Mouse (Mus musculus) liver, embryonic 11.5 days (tissue): ENCODE measurements around the gene Zfp949. TPM values are rescaled to one million over a fixed set of nuclear protein-coding genes. Genes with fewer than 3 reads are reported as not detected.

ENCODE experiments used
- ATAC-seq: fragments of 200-750 bp; cut with Nextera tagmentation; replicated peaks from 2 replicates; pipeline ENCODE4 v1.8.0; 2017; ENCODE audit warnings: moderate number of reproducible peaks, mild to moderate bottlenecking, moderate TSS enrichment, moderate library complexity; ENCODE audit not compliant: low FRiP score
- DNase-seq: peaks from one replicate; pipeline ENCODE4 v3.0.0-alpha.2; 2017; ENCODE audit warnings: low spot score
- H3K27ac ChIP-seq: fragments of 300-500 bp; sonication (generic); 2 replicates; pipeline ENCODE4 v1.5.1; 2014; ENCODE audit warnings: mild to moderate bottlenecking, low read depth, low read length, control low read depth
- H3K27me3 ChIP-seq: fragments of 300-500 bp; sonication (generic); replicated peaks from 2 replicates; pipeline ENCODE4 v1.6.1; 2014; ENCODE audit warnings: low read length, mixed read lengths; ENCODE audit not compliant: control insufficient read depth, insufficient read depth
- H3K36me3 ChIP-seq: fragments of 300-500 bp; sonication (generic); 2 replicates; pipeline ENCODE4 v1.6.1; 2014; ENCODE audit warnings: mild to moderate bottlenecking, low read length, moderate library complexity, mixed read lengths; ENCODE audit not compliant: control insufficient read depth, insufficient read depth
- H3K4me1 ChIP-seq: fragments of 300-500 bp; sonication (generic); replicated peaks from 2 replicates; pipeline ENCODE4 v1.6.1; 2014; ENCODE audit warnings: low read length, mixed read lengths; ENCODE audit not compliant: control insufficient read depth, insufficient read depth
- H3K4me2 ChIP-seq: fragments of 300-500 bp; sonication (generic); 2 replicates; pipeline ENCODE4 v1.6.1; 2014; ENCODE audit warnings: mild to moderate bottlenecking, control low read depth, moderate library complexity
- H3K4me3 ChIP-seq: fragments of 300-500 bp; sonication (generic); 2 replicates; pipeline ENCODE4 v1.5.1; 2014; ENCODE audit warnings: low read depth, low read length, control low read depth
- H3K9ac ChIP-seq: fragments of 300-500 bp; sonication (generic); 2 replicates; pipeline ENCODE4 v1.6.1; 2014; ENCODE audit warnings: low read depth, low read length, control low read depth
- H3K9me3 ChIP-seq: fragments of 300-500 bp; sonication (generic); 2 replicates; pipeline ENCODE4 v1.6.1; 2016; ENCODE audit warnings: low read length, inconsistent platforms, mixed read lengths; ENCODE audit not compliant: control insufficient read depth
- WGBS: fragments of 180-500 bp; shearing (Covaris S2); extraction: QIAGEN DNeasy Blood & Tissue Kit; methylation state at CpG from one replicate; pipeline ENCODE4 v1.1.7; 2014; 5-methylcytosine and 5-hydroxymethylcytosine counted together
- polyA plus RNA-seq: library from polyadenylated mRNA; unstranded; fragments of >200 nt; fragmentation: Nextera tagmentation; extraction: Ambion mirVana; gene quantifications from 2 replicates; pipeline ENCODE4 v1.2.1, GENCODE M21; 2014

Gene Zfp949
- polyA plus RNA-seq, 1 experiment from 2014 or later = 6.0 TPM

GRCm38 (mm10) chr9:88529979-88530580 is 17.7 kb upstream of the Zfp949 start:
- no peak overlapping the region for H3K27ac ChIP-seq
- no peaks in the 10 kb centered on the region for H3K9me3 ChIP-seq
- no peaks in the 10 kb centered on the region for H3K36me3 ChIP-seq
- H3K4me1 ChIP-seq = no peaks in the 10 kb centered on the region
- H3K4me3 ChIP-seq = no peak overlapping the region
- 65% methylated on average over 5 of the region's 5 CpGs for WGBS
- ATAC-seq (no peak), DNase-seq (no peak)
- no peaks in the 10 kb centered on the region for H3K27me3 ChIP-seq
- no peak overlapping the region for H3K9ac ChIP-seq
- no peak overlapping the region for H3K4me2 ChIP-seq

GRCm38 (mm10) chr9:88534093-88534492 is 13.7 kb upstream of the Zfp949 start:
- WGBS = 80% methylated on average over 5 of the region's 5 CpGs
- DNase-seq = no peak

GRCm38 (mm10) chr9:88539546-88540224 is 8.1 kb upstream of the Zfp949 start:
- DNase-seq (no peak), ATAC-seq (no peak)
- no peak overlapping the region for H3K4me3 ChIP-seq
- no peaks in the 10 kb centered on the region for H3K9me3 ChIP-seq
- H3K27ac ChIP-seq = no peak overlapping the region
- no peaks in the 10 kb centered on the region for H3K36me3 ChIP-seq
- no peak overlapping the region for H3K9ac ChIP-seq
- H3K4me1 ChIP-seq = no peaks in the 10 kb centered on the region
- WGBS = 61% methylated on average over 5 of the region's 5 CpGs
- H3K27me3 ChIP-seq = no peaks in the 10 kb centered on the region
- no peak overlapping the region for H3K4me2 ChIP-seq

More at GRCm38 (mm10) chr9:88534093-88534492, 13.7 kb upstream of the Zfp949 start:
- H3K4me1 ChIP-seq = no peaks in the 10 kb centered on the region
- no peak overlapping the region for H3K4me2 ChIP-seq
- H3K36me3 ChIP-seq = no peaks in the 10 kb centered on the region
- H3K27ac ChIP-seq = no peak overlapping the region
- ATAC-seq = no peak
- no peaks in the 10 kb centered on the region for H3K27me3 ChIP-seq
- no peaks in the 10 kb centered on the region for H3K9me3 ChIP-seq
- H3K4me3 ChIP-seq = no peak overlapping the region
- H3K9ac ChIP-seq = no peak overlapping the region

DNA sequence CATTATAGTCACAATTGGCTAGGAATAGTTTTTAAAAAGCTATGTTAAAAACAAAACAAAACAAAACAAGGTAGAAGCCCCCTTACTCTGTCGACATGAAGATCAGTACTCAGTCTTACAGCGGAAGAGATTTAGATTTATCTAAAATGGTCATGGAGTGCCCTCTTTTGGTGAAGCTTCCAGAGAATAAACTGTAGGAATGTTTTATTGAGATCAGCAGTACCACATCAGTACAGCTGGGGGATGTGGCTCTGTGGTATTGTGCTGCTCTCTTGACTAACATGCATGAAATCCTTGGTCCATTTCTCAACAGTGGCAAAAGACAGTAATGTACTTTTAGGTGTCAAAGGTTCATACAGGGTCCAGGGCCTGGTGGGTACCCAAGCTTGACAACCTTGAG is 5.0 kb upstream of the Zfp949 start:
- no peak overlapping the region for H3K4me2 ChIP-seq
- H3K27me3 ChIP-seq = no peaks in the 10 kb centered on the region
- H3K9me3 ChIP-seq = no peaks in the 10 kb centered on the region
- DNase-seq (no peak), ATAC-seq (no peak)
- 0 out of 2 replicates have a peak, but pooled peaks cover 3% of the 10 kb centered on the region for H3K4me1 ChIP-seq
- H3K27ac ChIP-seq = no peak overlapping the region
- no peak overlapping the region for H3K9ac ChIP-seq
- WGBS = 36% methylated on average over 2 of the region's 2 CpGs
- no peaks in the 10 kb centered on the region for H3K36me3 ChIP-seq
- no peak overlapping the region for H3K4me3 ChIP-seq

GRCm38 (mm10) chr9:88545534-88545933 is 2.3 kb upstream of the Zfp949 start:
- WGBS = 43% methylated on average over 3 of the region's 3 CpGs
- Histone ChIP-seq H3K27ac (no peak overlapping the region), H3K9ac (no peak overlapping the region), H3K27me3 (no peaks in the 10 kb centered on the region), H3K4me1 (peaks cover 12% of the 10 kb centered on the region), H3K36me3 (no peaks in the 10 kb centered on the region), H3K4me2 (no peak overlapping the region), H3K9me3 (no peaks in the 10 kb centered on the region), H3K4me3 (no peak overlapping the region)
- no peak for ATAC-seq
- DNase-seq = no peak

DNA sequence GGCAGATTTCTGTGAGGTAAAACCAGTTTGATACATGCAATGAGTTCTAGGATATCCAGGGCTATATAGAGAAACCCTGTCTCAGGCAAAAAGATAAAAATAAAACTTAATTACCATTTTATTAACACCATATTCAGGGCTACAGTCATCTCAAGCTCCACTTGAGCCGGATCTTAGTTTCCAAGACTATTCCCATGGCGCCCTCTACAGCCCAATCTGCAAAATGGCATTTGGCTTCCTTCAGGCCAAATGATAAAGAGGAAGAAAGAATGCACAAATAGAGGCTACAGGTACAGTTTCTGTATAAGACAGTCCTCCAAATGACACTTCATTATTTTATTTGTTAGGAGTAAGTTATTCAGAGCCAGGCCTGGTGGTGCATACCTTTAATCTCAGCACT is 1.7 kb upstream of the Zfp949 start:
- DNase-seq (no peak), ATAC-seq (no peak)
- no peak overlapping the region for H3K4me3 ChIP-seq
- H3K9me3 ChIP-seq = no peaks in the 10 kb centered on the region
- no peaks in the 10 kb centered on the region for H3K27me3 ChIP-seq
- H3K9ac ChIP-seq = no peak overlapping the region
- H3K27ac ChIP-seq = no peak overlapping the region
- peaks cover 12% of the 10 kb centered on the region for H3K4me1 ChIP-seq
- 6% methylated on average over 2 of the region's 2 CpGs for WGBS
- H3K4me2 ChIP-seq = no peak overlapping the region
- H3K36me3 ChIP-seq = no peaks in the 10 kb centered on the region

GRCm38 (mm10) chr9:88546657-88547056 is 1.2 kb upstream of the Zfp949 start:
- Histone ChIP-seq H3K27ac (no peak overlapping the region), H3K9ac (no peak overlapping the region), H3K4me2 (no peak overlapping the region), H3K4me3 (no peak overlapping the region), H3K36me3 (no peaks in the 10 kb centered on the region), H3K4me1 (peaks cover 12% of the 10 kb centered on the region), H3K27me3 (no peaks in the 10 kb centered on the region), H3K9me3 (no peaks in the 10 kb centered on the region)
- WGBS = 63% methylated on average over 8 of the region's 8 CpGs
- DNase-seq (no peak), ATAC-seq (no peak)

DNA sequence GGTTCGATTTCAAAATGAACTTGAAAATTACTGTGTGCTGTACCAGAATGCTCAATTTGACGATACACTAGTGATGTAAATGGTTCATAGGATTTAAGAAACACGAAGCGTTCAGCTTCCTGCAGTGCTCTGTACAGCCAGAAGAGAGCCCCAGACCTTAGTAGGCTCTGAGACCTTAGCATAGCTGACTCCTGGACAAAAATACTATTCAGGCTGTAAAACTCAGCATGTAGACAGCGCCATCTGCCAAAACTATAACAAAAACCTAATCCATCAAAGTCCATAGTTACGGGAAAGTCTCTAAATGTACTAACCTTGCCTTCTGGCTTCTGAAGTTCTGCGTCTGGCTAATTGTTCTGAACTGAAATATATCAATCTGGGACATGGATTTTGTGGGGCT is 550 bp upstream of the Zfp949 start:
- DNase-seq (no peak), ATAC-seq (0 out of 2 replicates have a peak, but pooled peaks have one; percentile 56)
- no peak overlapping the region for H3K27ac ChIP-seq
- H3K4me3 ChIP-seq = peak overlapping the region; percentile 88
- H3K4me1 ChIP-seq = peaks cover 12% of the 10 kb centered on the region
- H3K27me3 ChIP-seq = no peaks in the 10 kb centered on the region
- no peaks in the 10 kb centered on the region for H3K9me3 ChIP-seq
- 24% methylated on average over 7 of the region's 7 CpGs for WGBS
- peak overlapping the region; percentile 72; the same call in 1 of the 2 replicates for H3K9ac ChIP-seq
- H3K36me3 ChIP-seq = no peaks in the 10 kb centered on the region
- H3K4me2 ChIP-seq = peak overlapping the region; percentile 69

GRCm38 (mm10) chr9:88548614-88548945 is 760 bp downstream of the Zfp949 start:
- H3K9me3 ChIP-seq = no peaks in the 10 kb centered on the region
- H3K4me1 ChIP-seq = peaks cover 12% of the 10 kb centered on the region
- WGBS = 5% methylated on average over 8 of the region's 8 CpGs
- DNase-seq (no peak), ATAC-seq (0 out of 2 replicates have a peak, but pooled peaks have one; percentile 0)
- H3K27me3 ChIP-seq = no peaks in the 10 kb centered on the region
- peak overlapping the region; percentile 46; the same call in 1 of the 2 replicates for H3K27ac ChIP-seq
- peak overlapping the region; percentile 72 for H3K9ac ChIP-seq
- H3K4me3 ChIP-seq = peak overlapping the region; percentile 88
- H3K36me3 ChIP-seq = no peaks in the 10 kb centered on the region
- peak overlapping the region; percentile 69 for H3K4me2 ChIP-seq
